Mouse (Mus musculus) skeletal muscle tissue, adult 2 months (tissue): ENCODE measurements at regions not wholly inside any gene's neighbourhood (a gene's known extent, or its start where the extent isn't known, plus 50 kb on each side); places are given as distances from the start of the nearest gene placed in this dataset.

Experiments used
- DNase-seq: peaks from one replicate; pipeline ENCODE4 v3.0.0-alpha.2; 2012; ENCODE audit warnings: low read depth, low spot score

- DNase-seq = no peak
Measured at GRCm38 (mm10) chr3:121618561-121618960, 52.0 kb upstream of the 4930432M17Rik start.

DNA sequence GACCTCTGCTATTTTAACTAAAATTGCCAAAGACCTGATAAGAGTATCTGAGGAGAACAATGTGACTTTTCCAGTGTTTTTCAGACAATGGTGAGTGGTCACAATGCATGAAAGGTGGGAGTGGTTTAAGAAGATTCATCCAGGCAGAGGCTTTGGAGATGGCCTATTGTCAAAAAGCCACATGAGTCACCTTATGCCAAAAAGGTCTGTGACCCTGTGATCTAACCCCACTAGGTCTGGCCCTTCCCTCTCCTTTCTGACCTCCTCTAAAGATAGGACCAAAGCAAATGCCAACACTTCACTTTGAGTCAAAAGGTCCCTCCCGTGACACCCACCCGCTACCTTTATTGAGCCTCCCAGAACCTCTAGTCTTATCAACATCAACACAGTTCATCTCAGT, 52.4 kb upstream of the 4930432M17Rik start:
- DNase-seq = no peak

DNA sequence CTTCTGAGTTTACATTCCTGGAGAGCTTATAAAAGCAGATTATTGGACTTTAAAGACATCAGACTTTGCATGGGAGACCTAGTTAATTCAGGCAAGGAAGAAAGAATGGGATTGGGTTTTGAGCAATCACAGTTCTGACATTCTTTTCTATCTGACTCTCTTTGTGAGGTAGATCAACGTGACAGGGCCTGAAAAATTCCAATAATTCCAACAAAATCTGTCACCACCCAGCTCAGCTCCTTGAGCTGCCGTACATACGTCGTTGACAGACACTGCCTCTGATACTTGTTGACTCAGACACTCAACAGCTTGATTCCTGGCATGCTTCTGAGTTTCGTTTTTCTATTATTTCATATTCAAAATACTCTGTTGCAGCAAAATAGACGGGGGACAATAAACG, 53.2 kb upstream of the 4930432M17Rik start:
- no peak for DNase-seq

DNA sequence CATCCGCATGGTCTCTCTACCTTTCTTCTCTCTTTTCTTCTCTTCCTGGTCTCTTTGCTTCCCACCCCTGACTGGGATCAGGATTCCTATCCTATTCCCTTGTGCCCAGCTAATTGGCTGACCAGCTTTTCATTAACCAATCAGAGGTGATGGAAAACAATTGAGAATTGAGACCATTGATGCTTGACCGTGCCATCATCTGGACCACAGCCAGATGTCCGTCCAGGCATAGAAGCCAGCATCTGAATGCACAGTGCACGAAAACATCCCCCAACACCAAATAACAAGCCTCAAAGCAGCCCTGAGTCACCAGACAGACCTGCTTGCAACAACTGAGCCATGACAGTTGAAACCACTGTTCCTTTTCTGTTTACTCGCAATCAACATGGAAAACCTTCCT, 54.5 kb upstream of the 4930432M17Rik start:
- no peak for DNase-seq

- no peak for DNase-seq
Measured at GRCm38 (mm10) chr3:121614741-121615140, 55.8 kb upstream of the 4930432M17Rik start.

- peak; percentile 25 for DNase-seq
Measured at GRCm38 (mm10) chr3:121613224-121613623, 57.3 kb upstream of the 4930432M17Rik start.

DNA sequence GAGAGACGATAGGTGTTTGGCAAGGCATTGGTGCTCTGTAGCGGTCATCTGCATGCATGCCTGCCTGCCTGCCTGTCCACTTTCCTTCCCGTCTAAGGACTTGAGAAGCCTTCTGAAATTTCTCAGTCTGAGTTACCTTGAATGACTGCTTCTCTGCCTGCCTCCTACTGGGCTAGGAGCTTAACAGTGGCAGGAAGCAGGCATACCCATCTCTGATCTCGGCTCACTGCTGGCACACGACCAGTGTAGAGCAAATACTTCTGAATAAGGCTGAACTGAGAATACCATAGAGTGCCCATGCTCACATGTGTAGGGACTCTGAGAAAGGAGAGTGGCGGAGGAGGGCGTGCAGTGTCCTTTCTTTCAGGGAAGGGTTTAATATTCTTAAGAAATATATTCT, 60.7 kb upstream of the 4930432M17Rik start:
- no peak for DNase-seq

DNA sequence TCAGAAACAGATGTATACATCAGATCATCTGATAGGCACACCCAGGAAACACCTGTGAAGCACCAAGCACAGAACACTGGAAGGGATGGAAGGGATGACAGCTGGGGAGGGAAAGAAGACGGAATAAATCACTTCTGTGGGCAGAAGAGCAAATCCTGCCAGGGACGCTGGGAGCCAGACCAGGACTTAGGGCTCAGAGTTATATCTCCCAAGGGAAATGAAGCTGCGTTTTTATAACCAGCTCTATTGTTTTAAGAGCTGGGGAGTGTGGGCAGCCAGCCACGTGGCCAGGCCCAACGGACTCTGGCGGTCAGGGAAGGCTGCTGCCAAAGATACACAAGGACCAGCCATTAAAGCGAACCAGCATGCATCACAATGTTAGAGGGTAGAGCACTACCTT, 61.5 kb upstream of the 4930432M17Rik start:
- DNase-seq = peak; percentile 63

GRCm38 (mm10) chr3:121604737-121605136, 65.8 kb upstream of the 4930432M17Rik start:
- peak; percentile 58 for DNase-seq

- DNase-seq = peak; percentile 25
Measured at GRCm38 (mm10) chr3:121604081-121604480, 66.5 kb upstream of the 4930432M17Rik start.

GRCm38 (mm10) chr3:121602826-121603370, 67.7 kb upstream of the 4930432M17Rik start:
- DNase-seq = no peak

GRCm38 (mm10) chr3:121602082-121602561, 68.4 kb upstream of the 4930432M17Rik start:
- DNase-seq = peak; percentile 81

DNA sequence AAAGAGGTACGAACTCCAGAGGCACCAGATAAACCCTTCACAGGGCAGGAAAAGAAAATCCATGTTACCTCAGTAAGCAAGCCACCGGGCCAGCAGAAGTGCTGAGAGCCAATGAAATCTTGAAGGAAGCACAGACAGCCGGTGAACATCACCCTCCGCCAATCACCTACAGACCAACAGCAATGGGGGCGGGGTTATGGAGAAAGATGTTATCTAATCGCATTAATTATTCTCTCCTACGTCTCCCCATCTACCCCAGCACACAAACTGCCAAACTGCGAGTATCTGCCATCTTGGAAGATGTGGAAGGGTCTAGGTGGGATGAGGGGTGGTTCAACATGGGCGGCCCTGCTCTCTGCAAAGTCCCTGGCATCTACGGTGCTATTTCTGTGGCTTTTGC, 68.6 kb upstream of the Slc44a3 start:
- no peak for DNase-seq

DNA sequence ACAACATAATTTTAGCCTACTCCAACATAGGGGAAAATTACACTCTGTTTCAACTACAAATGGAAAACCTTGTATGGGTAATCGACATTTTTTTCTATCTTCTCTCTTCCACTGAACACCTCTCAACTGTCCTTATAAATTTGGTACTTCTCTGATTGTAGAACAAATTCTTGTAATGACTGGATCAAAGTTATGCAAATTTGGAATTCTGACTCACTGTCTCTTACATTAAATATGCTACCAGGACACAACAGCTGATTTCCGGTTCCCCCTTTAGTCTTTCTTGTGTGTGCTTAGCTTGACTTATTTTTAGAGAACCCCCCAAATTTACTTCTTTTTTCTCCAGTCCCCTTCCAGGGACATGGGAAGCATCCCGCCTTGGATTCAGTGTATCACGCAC, 68.2 kb upstream of the Slc44a3 start:
- no peak for DNase-seq

- no peak for DNase-seq
Measured at GRCm38 (mm10) chr3:121597988-121598387, 65.8 kb upstream of the Slc44a3 start.

- no peak for DNase-seq
Measured at GRCm38 (mm10) chr3:121597203-121597602, 65.0 kb upstream of the Slc44a3 start.

- DNase-seq = no peak
Measured at GRCm38 (mm10) chr3:121594580-121594979, 62.4 kb upstream of the Slc44a3 start.

DNA sequence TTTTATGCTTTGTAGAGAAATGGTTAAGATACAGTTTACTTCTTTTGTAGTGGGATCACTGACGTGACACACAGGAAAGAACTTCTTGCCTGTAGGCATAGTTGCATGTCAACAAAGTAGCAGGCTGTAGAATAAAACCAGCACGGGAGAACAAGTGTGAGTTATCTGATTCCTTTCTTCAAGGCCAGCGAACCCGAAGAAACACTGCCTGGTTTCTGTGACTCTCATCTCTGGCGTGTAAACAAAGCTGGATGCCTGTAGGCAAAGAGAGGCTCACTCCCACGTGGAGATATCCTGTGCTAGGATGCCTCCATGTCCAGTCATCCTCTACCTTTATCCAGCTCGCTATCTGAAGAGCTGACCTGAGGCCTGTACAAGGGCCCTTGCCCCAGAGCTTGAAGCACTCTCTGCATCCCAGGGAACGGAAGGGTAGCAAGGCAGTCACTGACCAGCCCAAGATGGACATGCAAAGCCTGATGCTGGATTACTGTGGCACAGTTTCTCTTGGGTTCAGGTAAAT, 61.5 kb upstream of the Slc44a3 start:
- no peak for DNase-seq

- no peak for DNase-seq
Measured at GRCm38 (mm10) chr3:121593143-121593542, 60.9 kb upstream of the Slc44a3 start.

DNA sequence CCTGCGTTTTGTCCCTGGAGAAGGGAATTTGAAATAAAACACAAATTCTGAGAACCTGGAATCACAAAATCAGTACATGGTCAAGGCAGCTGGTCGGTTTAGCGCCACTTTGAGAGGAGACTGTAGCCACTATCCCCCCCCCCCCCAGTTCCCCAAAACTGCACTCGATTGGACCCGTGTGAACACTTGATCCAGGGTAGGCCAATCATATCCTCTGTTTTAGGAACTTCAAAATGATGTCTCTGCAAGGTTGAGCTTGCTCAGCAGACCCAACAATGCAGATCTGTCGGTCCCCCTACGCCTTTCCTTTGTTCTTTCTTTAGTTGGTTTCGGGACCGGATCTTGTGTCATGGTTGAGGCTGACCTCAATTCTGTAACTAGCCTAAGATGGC, 57.3 kb upstream of the Slc44a3 start:
- DNase-seq = no peak

DNA sequence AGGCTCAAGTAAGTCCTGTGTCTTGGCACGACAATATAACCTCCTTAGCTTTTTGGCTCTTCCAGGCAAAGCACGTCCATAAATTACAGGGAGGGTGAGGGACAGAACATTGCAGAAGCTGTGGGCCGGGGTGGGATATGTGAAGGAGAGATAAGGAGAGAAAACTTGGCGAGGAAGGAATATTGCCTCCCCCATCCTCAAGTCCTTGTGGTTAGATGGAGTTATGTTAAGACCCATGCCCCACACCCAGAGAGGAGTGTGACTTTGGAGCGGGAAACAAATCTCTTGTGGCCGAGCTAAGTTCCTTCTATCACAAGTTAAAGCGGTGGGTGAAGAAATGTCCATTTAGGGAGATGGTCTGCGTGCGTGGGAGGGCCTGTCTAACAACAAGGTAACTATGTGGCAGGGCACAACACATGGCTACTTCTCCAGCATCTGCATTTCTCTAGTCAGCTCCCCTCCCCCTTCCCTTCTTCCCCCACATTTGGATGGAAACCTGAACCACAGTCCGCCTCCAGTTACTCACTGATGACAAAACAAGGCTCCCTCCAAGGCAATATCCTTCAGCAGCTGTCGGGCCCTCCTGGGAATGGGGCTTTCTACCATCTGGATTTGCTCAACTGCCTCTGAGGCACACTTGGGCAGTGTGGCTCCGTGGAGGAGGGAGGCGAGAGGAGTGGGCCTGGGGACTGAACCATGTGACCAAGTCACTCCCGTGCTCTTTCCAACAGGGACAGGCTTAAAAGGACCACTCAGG, 56.7 kb upstream of the Slc44a3 start:
- DNase-seq = peak; percentile 81

DNA sequence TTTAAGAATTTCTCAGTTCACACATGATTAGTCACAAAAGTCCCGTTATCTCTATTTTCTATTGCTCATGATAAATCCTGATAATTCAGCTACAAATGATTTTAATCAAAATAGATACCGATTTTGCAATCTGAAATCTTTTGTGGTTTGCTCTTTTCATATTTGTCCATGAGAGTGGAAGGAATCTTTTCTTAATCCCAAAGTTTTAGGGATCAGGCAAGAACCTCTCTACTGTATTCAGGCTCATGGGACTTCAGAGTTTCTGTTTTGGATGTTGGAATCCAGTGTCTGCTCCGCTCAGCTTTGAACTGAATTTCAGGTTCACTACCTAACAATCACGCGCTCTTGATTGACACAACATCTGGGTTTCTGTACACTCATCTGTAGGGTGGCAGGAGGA, 53.1 kb upstream of the Slc44a3 start:
- DNase-seq = no peak

GRCm38 (mm10) chr3:121584736-121585151, 52.5 kb upstream of the Slc44a3 start:
- peak; percentile 82 for DNase-seq
